Mouse (Mus musculus): ENCODE measurements around the gene Sh3rf3. TPM values are rescaled to one million over a fixed set of nuclear protein-coding genes. Genes with fewer than 3 reads are reported as not detected.

The Sh3rf3 gene
- total RNA-seq (2014; rRNA removed; ENCODE audit: low replicate concordance) (not detected in 2 replicates), polyA plus RNA-seq (2015; fragmentation: Nextera tagmentation; extraction: Ambion mirVana) (0.18 TPM in 2 replicates)

DNA sequence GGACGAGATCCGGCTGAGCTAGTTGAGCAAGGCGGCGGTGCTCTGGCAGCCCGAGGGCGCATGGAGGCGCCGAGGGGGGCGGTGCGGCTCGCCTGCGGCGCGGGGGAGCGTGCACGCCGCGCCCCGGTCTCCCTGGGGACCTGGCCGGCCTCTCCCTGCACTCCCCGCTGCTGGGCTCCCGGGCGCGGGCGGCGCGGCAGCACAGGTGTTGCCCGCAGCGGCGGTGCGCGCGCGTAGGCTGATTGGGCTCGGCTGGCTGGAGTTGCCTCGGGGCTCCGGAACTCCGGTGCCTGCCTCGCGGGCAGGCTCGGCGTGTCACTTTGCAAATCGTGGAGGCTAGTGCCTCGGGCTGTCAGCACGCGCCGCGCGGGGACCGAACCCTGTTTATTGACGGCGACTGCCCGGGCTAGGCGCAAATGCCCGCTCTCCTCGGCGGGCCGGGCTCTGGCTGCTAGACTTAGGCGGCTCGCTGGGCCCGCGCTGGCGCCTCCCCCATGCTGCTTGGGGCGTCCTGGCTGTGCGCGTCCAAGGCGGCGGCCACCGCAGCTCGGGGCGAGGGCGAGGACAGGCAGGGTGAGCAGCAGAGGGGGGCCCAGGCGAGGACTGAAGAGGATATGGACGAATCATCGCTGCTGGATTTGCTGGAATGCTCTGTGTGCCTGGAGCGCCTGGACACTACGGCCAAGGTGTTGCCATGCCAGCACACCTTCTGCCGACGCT lies at the start of gene Sh3rf3:
Sh3rf3 (plus strand) TSS at position 279 of the 720 bp plus-strand sequence.
- TF ChIP-seq CTCF (IDR thresholded peaks at IDR 0.05; ENCODE audit: low read depth) (no peak), EP300 (IDR thresholded peaks at IDR 0.05; ENCODE audit: low read depth) (no peak)
- Histone ChIP-seq H3K27ac (ENCODE audit: low read depth) (no peak within 1 kb of the TSS), H3K36me3 (replicated peaks; ENCODE audit: control insufficient read depth, insufficient read depth, low read length) (no peaks in the 10 kb centered on the region), H3K4me2 (ENCODE audit: low read depth, low read length) (peak within 1 kb of the TSS; percentile 97), H3K4me1 (ENCODE audit: control insufficient read depth, insufficient read depth) (peaks cover 14% of the 10 kb centered on the region; the same call in 1 of the 2 replicates), H3K27me3 (ENCODE audit: control insufficient read depth, insufficient read depth, low read length) (peaks cover 77% of the 10 kb centered on the region), H3K9me3 (replicated peaks; ENCODE audit: control insufficient read depth, low read length) (no peaks in the 10 kb centered on the region), H3K9ac (replicated peaks; ENCODE audit: low read depth, low read length) (peak within 1 kb of the TSS; percentile 12; the same call in 1 of the 2 replicates), H3K4me3 (ENCODE audit: low read depth, low read length) (peak within 1 kb of the TSS; percentile 60)
- WGBS: under 1% methylated on average over 51 of the region's 79 CpGs
- ATAC-seq (ENCODE audit: insufficient read depth, low read depth) (no peak; the same call in 1 of the 2 replicates), DNase-seq (ENCODE audit: low spot score) (no peak)

- no peak overlapping the region for H3K27ac ChIP-seq (ENCODE audit: low read depth)
- no peak for DNase-seq (ENCODE audit: low spot score)
- H3K4me1 ChIP-seq (ENCODE audit: control insufficient read depth, insufficient read depth): no peaks in the 10 kb centered on the region
- TF ChIP-seq EP300 (IDR thresholded peaks at IDR 0.05; ENCODE audit: low read depth) (no peak), CTCF (IDR thresholded peaks at IDR 0.05; ENCODE audit: low read depth) (no peak)
- ATAC-seq (ENCODE audit: insufficient read depth, low read depth): no peak
- no peak overlapping the region for H3K4me2 ChIP-seq (ENCODE audit: low read depth, low read length)
- whole genome bisulfite sequencing: 79% methylated on average over 8 of the region's 8 CpGs
- no peak overlapping the region for H3K9ac ChIP-seq (replicated peaks; ENCODE audit: low read depth, low read length)
- no peaks in the 10 kb centered on the region for H3K36me3 ChIP-seq (replicated peaks; ENCODE audit: control insufficient read depth, insufficient read depth, low read length)
- no peaks in the 10 kb centered on the region for H3K9me3 ChIP-seq (replicated peaks; ENCODE audit: control insufficient read depth, low read length)
- no peaks in the 10 kb centered on the region for H3K27me3 ChIP-seq (ENCODE audit: control insufficient read depth, insufficient read depth, low read length)
- no peak overlapping the region for H3K4me3 ChIP-seq (ENCODE audit: low read depth, low read length)
These were observed 24.5 kb upstream of the Sh3rf3 start for GRCm38 (mm10) chr10:58788486-58789274.

- H3K27me3 ChIP-seq (ENCODE audit: control insufficient read depth, insufficient read depth, low read length): no peaks in the 10 kb centered on the region
- H3K27ac ChIP-seq (ENCODE audit: low read depth): no peak overlapping the region
- no peak overlapping the region for H3K4me2 ChIP-seq (ENCODE audit: low read depth, low read length)
- no peaks in the 10 kb centered on the region for H3K9me3 ChIP-seq (replicated peaks; ENCODE audit: control insufficient read depth, low read length)
- TF ChIP-seq EP300 (IDR thresholded peaks at IDR 0.05; ENCODE audit: low read depth): no peak; the same call in 1 of the 2 replicates
- no peak for TF ChIP-seq CTCF (IDR thresholded peaks at IDR 0.05; ENCODE audit: low read depth)
- H3K4me1 ChIP-seq (ENCODE audit: control insufficient read depth, insufficient read depth): no peaks in the 10 kb centered on the region
- H3K4me3 ChIP-seq (ENCODE audit: low read depth, low read length): no peak overlapping the region
- no peaks in the 10 kb centered on the region for H3K36me3 ChIP-seq (replicated peaks; ENCODE audit: control insufficient read depth, insufficient read depth, low read length)
- H3K9ac ChIP-seq (replicated peaks; ENCODE audit: low read depth, low read length): no peak overlapping the region
- ATAC-seq (ENCODE audit: insufficient read depth, low read depth): peak; percentile 87
- 16% methylated on average over 8 of the region's 8 CpGs for WGBS
- DNase-seq (ENCODE audit: low spot score): peak; percentile 56
These were observed 15.6 kb upstream of the Sh3rf3 start for GRCm38 (mm10) chr10:58797555-58797954.

GRCm38 (mm10) chr10:58798156-58798555 lies 15.0 kb upstream of the Sh3rf3 start:
- H3K9ac ChIP-seq (replicated peaks; ENCODE audit: low read depth, low read length): no peak overlapping the region
- H3K27me3 ChIP-seq (ENCODE audit: control insufficient read depth, insufficient read depth, low read length): no peaks in the 10 kb centered on the region
- ATAC-seq (ENCODE audit: insufficient read depth, low read depth) (no peak), DNase-seq (ENCODE audit: low spot score) (no peak)
- 75% methylated on average over 3 of the region's 3 CpGs for WGBS
- no peaks in the 10 kb centered on the region for H3K36me3 ChIP-seq (replicated peaks; ENCODE audit: control insufficient read depth, insufficient read depth, low read length)
- H3K4me2 ChIP-seq (ENCODE audit: low read depth, low read length): no peak overlapping the region
- no peak for TF ChIP-seq EP300 (IDR thresholded peaks at IDR 0.05; ENCODE audit: low read depth)
- TF ChIP-seq CTCF (IDR thresholded peaks at IDR 0.05; ENCODE audit: low read depth): no peak
- H3K4me3 ChIP-seq (ENCODE audit: low read depth, low read length): no peak overlapping the region
- no peaks in the 10 kb centered on the region for H3K4me1 ChIP-seq (ENCODE audit: control insufficient read depth, insufficient read depth)
- no peak overlapping the region for H3K27ac ChIP-seq (ENCODE audit: low read depth)
- no peaks in the 10 kb centered on the region for H3K9me3 ChIP-seq (replicated peaks; ENCODE audit: control insufficient read depth, low read length)

DNA sequence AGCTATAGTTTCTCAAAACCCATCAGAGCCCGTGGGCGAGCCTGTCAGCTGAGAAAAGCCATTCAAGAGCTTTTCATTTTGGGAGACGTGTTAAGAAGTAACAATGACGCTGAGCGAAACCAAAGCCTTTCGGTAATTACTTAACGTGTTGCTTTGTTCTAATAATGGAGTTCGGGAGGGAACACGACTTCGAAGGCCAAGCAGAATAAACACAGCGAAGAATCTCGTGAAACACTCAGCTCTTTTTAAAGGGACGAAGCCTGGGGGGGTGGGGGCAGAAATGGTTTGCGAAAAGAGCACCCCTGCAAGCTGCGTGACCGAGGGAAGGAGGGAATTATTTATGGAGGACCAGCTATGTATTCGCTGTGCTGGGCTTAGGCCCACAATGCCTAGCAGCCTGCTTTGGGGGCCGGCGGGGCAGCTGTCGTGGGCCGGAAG lies 12.1 kb upstream of the Sh3rf3 start:
- no peak overlapping the region for H3K9ac ChIP-seq (replicated peaks; ENCODE audit: low read depth, low read length)
- no peak overlapping the region for H3K4me2 ChIP-seq (ENCODE audit: low read depth, low read length)
- no peak for TF ChIP-seq CTCF (IDR thresholded peaks at IDR 0.05; ENCODE audit: low read depth)
- TF ChIP-seq EP300 (IDR thresholded peaks at IDR 0.05; ENCODE audit: low read depth): no peak
- H3K4me1 ChIP-seq (ENCODE audit: control insufficient read depth, insufficient read depth): no peaks in the 10 kb centered on the region
- no peak overlapping the region for H3K4me3 ChIP-seq (ENCODE audit: low read depth, low read length)
- no peaks in the 10 kb centered on the region for H3K27me3 ChIP-seq (ENCODE audit: control insufficient read depth, insufficient read depth, low read length)
- no peak overlapping the region for H3K27ac ChIP-seq (ENCODE audit: low read depth)
- DNase-seq (ENCODE audit: low spot score) (no peak), ATAC-seq (ENCODE audit: insufficient read depth, low read depth) (no peak)
- H3K36me3 ChIP-seq (replicated peaks; ENCODE audit: control insufficient read depth, insufficient read depth, low read length): no peaks in the 10 kb centered on the region
- WGBS: 77% methylated on average over 21 of the region's 21 CpGs
- no peaks in the 10 kb centered on the region for H3K9me3 ChIP-seq (replicated peaks; ENCODE audit: control insufficient read depth, low read length)
